Mouse (Mus musculus) limb, embryonic 14.5 days (tissue): Measurements from ENCODE around the gene Ephb2. TPM values are rescaled to one million over a fixed set of nuclear protein-coding genes. Genes with fewer than 3 reads are reported as not detected.

Experiments
- ATAC-seq: fragments of 200-750 bp; cut with Nextera tagmentation; 2 replicates; pipeline ENCODE4 v1.8.0; 2017; ENCODE audit warnings: low read depth, moderate number of reproducible peaks, moderate TSS enrichment; ENCODE audit not compliant: low FRiP score
- DNase-seq: peaks from one replicate; pipeline ENCODE4 v3.0.0-alpha.2; 2015; ENCODE audit warnings: low spot score
- H3K27ac ChIP-seq: fragments of 300-500 bp; sonication (generic); replicated peaks from 2 replicates; pipeline ENCODE4 v1.5.1; 2014; ENCODE audit warnings: low read depth, mild to moderate bottlenecking, low read length, moderate library complexity, mixed read lengths
- H3K27me3 ChIP-seq: fragments of 300-500 bp; sonication (generic); 2 replicates; pipeline ENCODE4 v1.6.1; 2014; ENCODE audit warnings: low read length, mixed read lengths; ENCODE audit not compliant: control insufficient read depth, insufficient read depth
- H3K36me3 ChIP-seq: fragments of 300-500 bp; sonication (generic); 2 replicates; pipeline ENCODE4 v1.6.1; 2014; ENCODE audit warnings: mild to moderate bottlenecking, low read length, moderate library complexity, mixed read lengths; ENCODE audit not compliant: control insufficient read depth, insufficient read depth
- H3K4me1 ChIP-seq: fragments of 300-500 bp; sonication (generic); 2 replicates; pipeline ENCODE4 v1.6.1; 2014; ENCODE audit warnings: antibody characterized with exemption, low read length, mixed read lengths; ENCODE audit not compliant: control insufficient read depth, insufficient read depth
- H3K4me2 ChIP-seq: fragments of 300-500 bp; sonication (generic); replicated peaks from 2 replicates; pipeline ENCODE4 v1.6.1; 2014; ENCODE audit warnings: low read depth, mild to moderate bottlenecking, low read length, moderate library complexity; ENCODE audit not compliant: severe bottlenecking
- H3K4me3 ChIP-seq: fragments of 300-500 bp; sonication (generic); replicated peaks from 2 replicates; pipeline ENCODE4 v1.5.1; 2014; ENCODE audit warnings: low read length
- H3K9ac ChIP-seq: fragments of 300-500 bp; sonication (generic); 2 replicates; pipeline ENCODE4 v1.6.1; 2014; ENCODE audit warnings: mild to moderate bottlenecking, low read depth, low read length, moderate library complexity; ENCODE audit not compliant: severe bottlenecking
- H3K9me3 ChIP-seq: fragments of 300-500 bp; sonication (generic); 2 replicates; pipeline ENCODE4 v1.6.1; 2016; ENCODE audit warnings: low read length; ENCODE audit not compliant: control insufficient read depth
- POLR2A ChIP-seq: fragments of 200-500 bp; IDR thresholded peaks from 2 replicates; pipeline ENCODE4 v1.8.0; 2012; ENCODE audit warnings: inconsistent platforms, mild to moderate bottlenecking, moderate library complexity, borderline replicate concordance; ENCODE audit not compliant: insufficient read depth, insufficient read length; ENCODE audit errors: extremely low read depth
- WGBS: fragments of 180-500 bp; shearing (Covaris S2); extraction: QIAGEN DNeasy Blood & Tissue Kit; methylation state at CpG from one replicate; pipeline ENCODE4 v1.1.7; 2014; 5-methylcytosine and 5-hydroxymethylcytosine counted together
- polyA plus RNA-seq, 2 experiments: library from polyadenylated mRNA; depleted of rRNA in 1 of 2; stranded (reverse) in 1 of 2; unstranded in 1 of 2; fragments of >200 nt; fragmentation: Nextera tagmentation in 1 of 2; extraction: Ambion mirVana in 1 of 2; gene quantifications; 2 replicates each; pipeline versions ENCODE4 v1.2.1 to v1.2.3; 2012 to 2014

Ephb2 gene
- polyA plus RNA-seq, 2 experiments, result 17.9 to 45.2 TPM

DNA sequence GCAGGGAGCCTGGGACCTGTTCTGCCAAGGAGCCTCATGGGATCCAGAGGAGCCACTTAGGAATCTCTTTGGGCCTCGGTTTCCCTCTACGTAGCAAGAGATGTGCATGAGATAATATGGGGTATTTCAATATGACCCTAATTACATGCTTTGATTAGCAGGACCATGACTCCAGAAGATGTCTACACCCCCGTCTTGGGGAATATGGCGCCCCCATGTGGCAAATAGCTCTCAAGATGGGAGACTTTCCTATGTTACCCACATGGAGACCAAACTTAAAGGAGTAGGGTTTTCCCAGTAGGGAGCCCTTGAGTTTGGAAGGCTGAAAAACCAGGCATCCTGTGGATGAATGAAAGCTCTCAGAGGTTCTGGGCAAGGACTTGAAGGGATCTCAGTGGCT lies 147.7 kb downstream of the Ephb2 start:
- Histone ChIP-seq H3K27ac (no peak overlapping the region), H3K9ac (no peak overlapping the region), H3K27me3 (no peaks in the 10 kb centered on the region), H3K36me3 (peaks cover 33% of the 10 kb centered on the region; the same call in 1 of the 2 replicates), H3K9me3 (no peaks in the 10 kb centered on the region), H3K4me3 (no peak overlapping the region), H3K4me1 (peaks cover 4% of the 10 kb centered on the region; the same call in 1 of the 2 replicates), H3K4me2 (no peak overlapping the region)
- no peak for DNase-seq
- 67% methylated on average over 4 of the region's 4 CpGs for whole genome bisulfite sequencing
- ATAC-seq, result no peak
- TF ChIP-seq POLR2A, result no peak

DNA sequence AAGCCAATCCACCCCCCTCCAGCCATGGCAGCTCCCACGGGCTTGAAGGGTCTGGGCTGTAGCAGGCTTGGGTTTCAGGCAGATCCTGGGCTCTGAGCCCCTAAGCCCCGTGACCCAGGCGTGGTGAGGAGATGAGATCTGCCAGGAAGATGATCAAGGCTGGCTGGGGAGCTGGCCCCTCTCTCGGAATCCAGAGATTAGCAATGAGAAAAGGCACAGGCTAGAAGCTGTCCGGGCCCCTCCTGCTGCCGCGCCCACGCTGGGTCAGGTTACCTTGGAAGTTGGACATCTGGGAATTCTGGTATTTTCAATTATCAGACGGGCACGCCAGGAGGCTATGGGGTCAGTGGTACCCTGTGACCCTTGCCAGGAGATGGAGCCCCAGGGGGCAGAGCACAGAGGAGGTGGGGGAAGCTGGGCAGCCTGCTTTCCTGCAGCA lies 150.3 kb downstream of the Ephb2 start:
- no peak overlapping the region for H3K27ac ChIP-seq
- peaks cover 4% of the 10 kb centered on the region; the same call in 1 of the 2 replicates for H3K4me1 ChIP-seq
- H3K4me2 ChIP-seq, result no peak overlapping the region
- no peaks in the 10 kb centered on the region for H3K27me3 ChIP-seq
- peaks cover 24% of the 10 kb centered on the region for H3K36me3 ChIP-seq
- TF ChIP-seq POLR2A, result no peak
- no peaks in the 10 kb centered on the region for H3K9me3 ChIP-seq
- 21% methylated on average over 10 of the region's 10 CpGs for WGBS
- H3K9ac ChIP-seq, result no peak overlapping the region
- DNase-seq (peak; percentile 22), ATAC-seq (peak; percentile 42; the same call in 1 of the 2 replicates)
- no peak overlapping the region for H3K4me3 ChIP-seq

DNA sequence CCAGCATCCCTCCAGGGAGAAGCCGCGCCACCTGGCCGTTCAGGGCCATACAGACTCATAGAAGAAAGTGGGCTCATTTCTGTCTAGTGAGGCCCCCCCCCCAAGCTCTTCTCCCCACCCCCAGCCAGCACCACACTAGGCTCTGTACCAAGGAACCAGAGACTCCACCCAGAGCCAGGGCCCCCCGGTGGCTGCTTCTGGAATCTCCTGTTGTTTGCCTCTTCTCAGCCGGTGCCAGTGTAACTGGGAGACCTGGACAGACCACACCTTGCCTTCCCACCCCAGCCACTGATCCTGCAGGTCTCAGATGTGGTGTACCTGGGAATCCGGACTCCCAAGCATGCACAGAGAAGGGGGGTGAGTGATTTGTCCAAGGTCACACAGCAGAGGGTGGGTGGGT lies 151.3 kb downstream of the Ephb2 start:
- DNase-seq (no peak), ATAC-seq (no peak)
- no peak overlapping the region for H3K4me3 ChIP-seq
- H3K27ac ChIP-seq, result no peak overlapping the region
- 76% methylated on average over 6 of the region's 6 CpGs for WGBS
- no peak overlapping the region for H3K4me2 ChIP-seq
- no peaks in the 10 kb centered on the region for H3K27me3 ChIP-seq
- TF ChIP-seq POLR2A, result no peak
- peaks cover 18% of the 10 kb centered on the region for H3K36me3 ChIP-seq
- peaks cover 8% of the 10 kb centered on the region; the same call in 1 of the 2 replicates for H3K4me1 ChIP-seq
- H3K9me3 ChIP-seq, result no peaks in the 10 kb centered on the region
- no peak overlapping the region for H3K9ac ChIP-seq

DNA sequence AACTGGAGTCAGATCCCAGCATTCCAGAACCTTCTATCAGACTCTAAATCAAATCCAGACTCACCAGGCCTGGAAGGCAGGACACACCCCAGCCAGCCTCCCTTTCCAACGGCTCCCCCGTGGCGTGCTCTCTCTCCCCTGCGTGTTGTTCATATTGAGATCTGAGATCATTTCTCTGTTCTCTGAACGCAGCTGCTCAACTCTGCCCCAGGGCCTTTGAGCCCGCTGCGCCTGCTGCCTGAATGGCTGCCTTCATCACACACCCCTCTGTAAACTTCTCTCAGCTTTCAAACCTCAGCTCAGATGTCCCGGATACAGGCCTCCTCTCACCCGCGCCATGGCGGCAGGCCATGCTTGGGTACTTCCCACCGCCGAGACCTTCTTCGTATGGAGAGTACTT lies 155.1 kb downstream of the Ephb2 start:
- H3K36me3 ChIP-seq, result peaks cover 14% of the 10 kb centered on the region
- H3K4me3 ChIP-seq, result no peak overlapping the region
- H3K27me3 ChIP-seq, result no peaks in the 10 kb centered on the region
- TF ChIP-seq POLR2A, result no peak
- H3K4me2 ChIP-seq, result no peak overlapping the region
- ATAC-seq, result no peak
- H3K9ac ChIP-seq, result no peak overlapping the region
- H3K4me1 ChIP-seq, result peaks cover 6% of the 10 kb centered on the region; the same call in 1 of the 2 replicates
- 45% methylated on average over 14 of the region's 14 CpGs for WGBS
- no peaks in the 10 kb centered on the region for H3K9me3 ChIP-seq
- H3K27ac ChIP-seq, result no peak overlapping the region
- DNase-seq, result peak; percentile 14

DNA sequence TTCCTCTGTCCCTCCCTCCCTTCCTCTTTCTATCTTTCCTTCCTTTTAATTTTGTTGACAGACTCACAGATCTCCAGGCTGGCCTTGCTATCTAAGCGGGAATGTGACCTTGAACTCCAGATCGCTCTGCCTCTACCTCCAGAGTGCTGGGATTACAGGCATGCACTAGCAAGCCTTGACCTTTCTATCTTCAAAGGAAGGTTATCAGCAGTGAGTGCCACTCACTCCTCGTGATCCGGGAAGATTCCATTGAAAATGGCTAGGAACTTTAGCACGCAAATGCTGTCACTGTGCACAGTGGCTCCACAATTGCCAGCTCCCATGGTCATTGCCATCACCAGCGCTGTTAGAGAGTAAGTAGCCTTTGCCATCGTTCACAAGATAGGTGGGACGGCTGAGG lies 156.6 kb downstream of the Ephb2 start:
- no peak for DNase-seq
- Histone ChIP-seq H3K4me3 (no peak overlapping the region), H3K9ac (no peak overlapping the region), H3K9me3 (no peaks in the 10 kb centered on the region), H3K4me2 (no peak overlapping the region), H3K27ac (no peak overlapping the region), H3K4me1 (0 out of 2 replicates have a peak, but pooled peaks cover 4% of the 10 kb centered on the region), H3K27me3 (no peaks in the 10 kb centered on the region), H3K36me3 (peaks cover 25% of the 10 kb centered on the region)
- WGBS, result 75% methylated on average over 8 of the region's 8 CpGs
- no peak for ATAC-seq
- no peak for TF ChIP-seq POLR2A
